Mouse (Mus musculus) cortical plate, adult 2 months (tissue): ENCODE data around the gene Zbtb8os. TPM values are rescaled to one million over a fixed set of nuclear protein-coding genes. Genes with fewer than 3 reads are reported as not detected.

Experiments
- H3K27ac ChIP-seq: fragments of 200-500 bp; 2 replicates; pipeline ENCODE4 v1.5.1; 2012; ENCODE audit warnings: low read length, control low read depth, inconsistent platforms; ENCODE audit not compliant: insufficient read depth
- H3K4me1 ChIP-seq: fragments of 200-500 bp; 2 replicates; pipeline ENCODE4 v1.6.1; 2011; ENCODE audit warnings: low read length; ENCODE audit not compliant: control insufficient read depth, insufficient read depth
- H3K4me3 ChIP-seq: fragments of 200-500 bp; 2 replicates; pipeline ENCODE4 v1.5.1; 2011; ENCODE audit warnings: mild to moderate bottlenecking, low read length, control low read depth; ENCODE audit not compliant: insufficient read depth
- CTCF ChIP-seq: fragments of 200-500 bp; IDR thresholded peaks from 2 replicates; pipeline ENCODE4 v1.5.1; 2011; ENCODE audit warnings: mild to moderate bottlenecking, control low read depth, low read length; ENCODE audit not compliant: insufficient read depth; ENCODE audit errors: extremely low read depth
- POLR2A ChIP-seq: fragments of 200-500 bp; IDR thresholded peaks from 2 replicates; pipeline ENCODE4 v1.6.1; 2011; ENCODE audit warnings: mild to moderate bottlenecking, low read length, control low read depth; ENCODE audit not compliant: insufficient read depth; ENCODE audit errors: extremely low read depth
- polyA plus RNA-seq: library from polyadenylated mRNA; depleted of rRNA; stranded (reverse); fragments of >200 nt; gene quantifications from 2 replicates; pipeline ENCODE4 v1.2.3, GENCODE M21; 2012

Zbtb8os gene
- polyA plus RNA-seq, 1 experiment = 31.5 TPM

- Histone ChIP-seq H3K27ac (no peak overlapping the region), H3K4me3 (no peak overlapping the region), H3K4me1 (no peaks in the 10 kb centered on the region)
- TF ChIP-seq CTCF = no peak
- TF ChIP-seq POLR2A = no peak
These were observed 38.8 kb downstream of the Zbtb8os start for GRCm38 (mm10) chr4:129374219-129374755.

GRCm38 (mm10) chr4:129375000-129375399 is 39.5 kb downstream of the Zbtb8os start:
- Histone ChIP-seq H3K4me1 (no peaks in the 10 kb centered on the region), H3K4me3 (no peak overlapping the region), H3K27ac (no peak overlapping the region)
- TF ChIP-seq CTCF = no peak
- no peak for TF ChIP-seq POLR2A

- Histone ChIP-seq H3K4me1 (no peaks in the 10 kb centered on the region), H3K4me3 (no peak overlapping the region), H3K27ac (no peak overlapping the region)
- TF ChIP-seq CTCF = no peak
- TF ChIP-seq POLR2A = no peak
These were observed 40.3 kb downstream of the Zbtb8os start for GRCm38 (mm10) chr4:129375821-129376220.

- H3K4me1 ChIP-seq = no peaks in the 10 kb centered on the region
- H3K4me3 ChIP-seq = peak overlapping the region; percentile 52
- TF ChIP-seq POLR2A (peak; percentile 32; the same call in 1 of the 2 replicates), CTCF (no peak)
- H3K27ac ChIP-seq = 0 out of 2 replicates have a peak overlapping the region, but pooled peaks have one; percentile 1
These were observed 41.6 kb downstream of the Zbtb8os start for GRCm38 (mm10) chr4:129376961-129377545.

- 0 out of 2 replicates have a peak within 1 kb of the TSS, but pooled peaks have one; percentile 1 for H3K27ac ChIP-seq
- no peaks in the 10 kb centered on the region for H3K4me1 ChIP-seq
- peak within 1 kb of the TSS; percentile 52 for H3K4me3 ChIP-seq
- TF ChIP-seq POLR2A (no peak), CTCF (no peak)
These were observed 42.3 kb downstream of the Zbtb8os start, which contains the start of gene Zbtb8a for GRCm38 (mm10) chr4:129377601-129378390. Zbtb8a (minus strand) TSS chr4:129378116.

GRCm38 (mm10) chr4:129379805-129380204 is 44.3 kb downstream of the Zbtb8os start:
- Histone ChIP-seq H3K4me1 (no peaks in the 10 kb centered on the region), H3K27ac (no peak overlapping the region), H3K4me3 (no peak overlapping the region)
- TF ChIP-seq POLR2A (no peak), CTCF (no peak)

- TF ChIP-seq CTCF (no peak), POLR2A (no peak)
- no peaks in the 10 kb centered on the region for H3K4me1 ChIP-seq
- H3K27ac ChIP-seq = no peak overlapping the region
- H3K4me3 ChIP-seq = no peak overlapping the region
These were observed 45.7 kb downstream of the Zbtb8os start for GRCm38 (mm10) chr4:129381148-129381547.

- no peak for TF ChIP-seq CTCF
- no peak for TF ChIP-seq POLR2A
- H3K4me3 ChIP-seq = no peak overlapping the region
- no peaks in the 10 kb centered on the region for H3K4me1 ChIP-seq
- H3K27ac ChIP-seq = no peak overlapping the region
These were observed 46.5 kb downstream of the Zbtb8os start for GRCm38 (mm10) chr4:129382029-129382428.

- no peak for TF ChIP-seq CTCF
- no peak for TF ChIP-seq POLR2A
- Histone ChIP-seq H3K4me1 (no peaks in the 10 kb centered on the region), H3K4me3 (no peak overlapping the region), H3K27ac (no peak overlapping the region)
These were observed 47.0 kb downstream of the Zbtb8os start for GRCm38 (mm10) chr4:129382488-129382887.

- Histone ChIP-seq H3K27ac (no peak overlapping the region), H3K4me1 (no peaks in the 10 kb centered on the region), H3K4me3 (no peak overlapping the region)
- TF ChIP-seq CTCF = no peak
- no peak for TF ChIP-seq POLR2A
These were observed 48.1 kb downstream of the Zbtb8os start for GRCm38 (mm10) chr4:129383586-129383985.
